Mouse (Mus musculus): ENCODE measurements around the gene Bmpr1a.
"Not testable (repeated sequence)": the region's sequence is repeated elsewhere in the genome, so short reads cannot be mapped to it uniquely, and the experiment has no call there.

Gene Bmpr1a

DNA sequence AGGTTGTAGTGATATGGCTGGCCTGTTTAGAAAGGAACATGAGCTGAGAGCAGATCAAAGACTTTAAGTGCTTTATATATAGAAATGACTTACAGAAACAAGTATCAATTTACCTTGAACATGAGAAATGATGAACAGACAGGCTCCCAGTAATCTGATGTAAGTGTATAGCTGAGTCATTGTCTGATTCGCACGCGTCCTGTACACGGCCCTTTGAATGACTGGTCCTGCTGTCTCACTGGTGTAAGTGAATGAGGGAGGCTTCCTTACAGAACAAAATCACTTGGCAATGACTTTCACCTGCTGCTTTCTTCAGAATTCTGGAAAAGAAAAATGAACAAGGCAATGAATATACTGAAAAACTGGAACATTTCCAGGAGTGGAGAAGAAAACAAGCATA, 55.5 kb downstream of the Bmpr1a start:
- no peak for DNase-seq

DNA sequence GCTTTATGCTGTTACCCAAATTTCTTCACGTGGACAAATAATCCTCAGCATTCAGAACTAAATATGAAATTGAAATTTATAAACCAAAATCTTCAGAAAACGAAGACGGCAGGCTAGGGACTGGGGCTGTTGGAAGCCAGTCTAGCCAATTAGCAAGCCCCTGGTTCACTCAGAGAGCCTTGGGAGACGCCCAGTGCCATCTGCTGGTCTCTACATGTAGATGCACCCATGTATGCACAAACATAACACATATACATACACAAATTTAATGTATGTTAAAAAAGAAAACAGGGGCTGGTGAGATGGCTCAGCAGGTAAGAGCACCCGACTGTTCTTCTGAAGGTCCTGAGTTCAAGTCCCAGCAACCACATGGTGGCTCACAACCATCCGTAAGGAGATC, 56.5 kb downstream of the Bmpr1a start:
- no peak for DNase-seq

DNA sequence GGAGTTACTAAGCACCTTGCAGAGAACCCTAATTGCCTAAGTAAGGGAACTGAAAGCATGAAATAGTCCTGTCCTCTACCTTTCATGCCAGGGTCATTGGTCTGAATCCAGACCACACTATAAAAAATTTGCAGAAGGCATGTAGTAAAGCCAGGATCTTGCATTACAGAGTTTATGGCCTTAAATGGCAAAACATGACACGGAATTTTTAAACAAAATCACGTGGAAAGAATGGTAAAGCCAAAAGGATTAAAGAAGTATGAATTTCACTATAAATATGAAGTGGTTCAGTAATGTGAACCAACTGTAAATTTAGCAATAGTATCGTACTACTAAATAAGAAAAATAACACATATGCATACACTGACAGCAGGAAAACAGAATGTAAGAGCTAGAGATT, 57.8 kb downstream of the Bmpr1a start:
- no peak for DNase-seq

DNA sequence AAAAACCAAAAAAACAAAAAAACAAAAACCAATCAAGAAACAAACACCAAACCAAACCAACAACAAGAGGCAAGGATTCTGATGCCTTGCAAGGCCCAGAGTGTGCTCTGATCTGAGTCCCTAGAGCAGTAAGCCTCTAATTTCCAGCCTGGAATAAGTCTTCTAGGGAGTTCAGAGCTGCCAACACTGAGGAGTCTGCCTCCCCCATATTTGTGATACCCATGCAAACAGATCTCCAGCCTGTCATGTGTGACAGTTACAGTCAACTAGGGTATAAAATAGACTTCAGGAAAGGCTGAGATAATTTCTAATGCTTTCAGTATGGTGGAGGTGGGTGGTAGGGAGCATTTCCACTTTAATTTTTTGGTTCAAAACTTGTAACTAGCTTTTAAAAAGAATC, 58.2 kb downstream of the Bmpr1a start:
- DNase-seq, result no peak

DNA sequence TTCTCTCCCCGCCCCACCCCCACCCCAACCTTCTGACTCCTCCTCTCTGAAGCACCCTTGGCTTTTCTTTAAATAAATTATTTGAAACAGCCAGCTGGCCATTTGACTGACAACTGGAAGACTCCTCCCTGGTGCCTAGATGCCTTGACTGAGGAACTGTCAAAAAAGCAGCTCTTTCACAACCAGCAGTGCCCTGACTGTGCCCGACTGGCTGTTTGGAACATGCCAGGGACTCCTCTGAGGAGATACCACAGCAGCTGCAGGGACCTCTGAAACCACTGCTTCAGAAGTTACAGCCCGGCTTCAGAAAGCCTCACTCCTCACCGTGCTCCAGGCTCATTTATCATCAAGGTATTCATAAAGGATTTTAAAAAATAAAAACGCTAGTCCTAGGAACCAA, 58.8 kb downstream of the Bmpr1a start:
- DNase-seq, result no peak

DNA sequence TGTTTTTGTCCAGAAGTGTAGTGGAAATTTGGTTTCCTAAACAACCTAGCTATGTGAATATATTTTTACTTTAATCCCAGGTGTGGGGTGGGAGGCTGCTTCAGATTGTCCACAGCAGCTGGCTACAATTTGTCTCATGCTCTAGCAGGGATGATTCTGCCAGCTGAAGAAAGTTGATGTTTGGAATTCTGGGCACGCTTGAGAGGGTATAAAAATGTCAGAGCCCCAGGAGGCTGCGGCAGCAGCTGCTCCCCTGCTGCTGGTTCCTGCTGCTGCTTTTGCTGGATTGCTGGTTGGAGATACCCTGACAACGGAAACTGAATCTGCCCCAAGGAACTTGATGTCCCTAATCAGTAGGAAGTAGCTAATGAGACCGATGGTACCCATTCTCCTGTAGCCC, 60.6 kb downstream of the Bmpr1a start:
- no peak for DNase-seq

DNA sequence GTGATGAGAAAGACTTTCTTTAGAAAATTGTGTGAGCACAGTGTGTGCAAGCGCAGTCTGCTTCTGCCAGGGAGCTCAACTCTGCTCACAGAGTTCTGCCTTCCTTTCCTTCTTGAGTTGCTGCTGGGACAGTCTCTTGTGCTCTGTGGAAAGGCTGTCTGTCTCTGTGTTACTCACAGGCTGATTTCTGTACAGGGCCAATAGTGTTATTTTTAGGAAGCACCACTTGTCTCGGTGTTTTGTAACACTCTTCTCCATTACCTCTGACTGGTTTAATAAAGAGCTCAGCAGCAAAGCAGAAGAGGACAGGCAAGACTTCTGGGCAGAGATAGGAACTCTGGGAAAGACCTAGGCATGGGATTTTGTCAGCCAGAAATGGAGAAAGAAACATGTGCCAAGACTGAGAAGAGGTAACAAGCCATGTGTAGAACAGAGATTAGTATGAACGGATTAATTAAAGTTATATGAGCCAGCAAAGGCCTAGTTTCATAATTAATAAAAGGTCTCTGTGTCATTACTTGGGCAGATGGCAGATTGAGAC, 62.5 kb downstream of the Bmpr1a start:
- no peak for DNase-seq

DNA sequence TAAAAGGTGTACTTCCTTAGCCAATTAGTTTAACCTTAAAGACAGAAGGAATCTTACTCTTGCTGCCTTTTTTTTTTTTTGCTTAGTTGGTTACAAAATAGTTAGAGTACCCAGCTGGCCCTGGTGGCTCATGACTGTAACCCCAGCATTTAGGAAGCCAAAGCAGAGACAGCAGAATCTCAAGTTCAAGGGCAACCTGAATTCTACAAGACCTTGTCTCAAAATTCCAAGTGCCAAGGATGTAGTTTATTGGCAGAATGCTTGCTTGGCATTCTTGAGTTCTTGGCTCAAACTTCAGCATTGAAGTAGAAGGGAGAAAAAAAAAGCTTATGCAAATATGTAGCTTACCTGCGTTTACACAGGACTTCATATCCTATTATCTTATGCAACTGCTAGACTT, 74.1 kb downstream of the Bmpr1a start:
- no peak for DNase-seq

DNA sequence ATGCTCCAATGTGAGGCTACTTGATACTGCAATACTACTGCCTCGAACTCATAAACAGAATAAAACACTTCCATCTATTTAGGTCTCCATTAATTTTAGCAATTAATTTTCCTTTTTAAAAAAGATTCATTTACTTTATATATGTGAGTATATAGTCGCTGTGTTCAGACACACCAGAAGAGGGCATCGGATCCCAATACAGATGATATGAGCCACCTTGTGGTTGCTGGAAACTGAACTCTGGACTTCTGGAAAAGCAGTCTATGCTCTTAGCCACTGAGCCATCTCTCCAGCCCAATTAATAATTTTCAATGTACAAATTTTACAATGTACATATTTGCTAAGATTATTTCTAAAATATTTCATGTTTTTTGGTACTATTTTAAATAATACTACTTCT, 74.9 kb downstream of the Bmpr1a start:
- no peak for DNase-seq

DNA sequence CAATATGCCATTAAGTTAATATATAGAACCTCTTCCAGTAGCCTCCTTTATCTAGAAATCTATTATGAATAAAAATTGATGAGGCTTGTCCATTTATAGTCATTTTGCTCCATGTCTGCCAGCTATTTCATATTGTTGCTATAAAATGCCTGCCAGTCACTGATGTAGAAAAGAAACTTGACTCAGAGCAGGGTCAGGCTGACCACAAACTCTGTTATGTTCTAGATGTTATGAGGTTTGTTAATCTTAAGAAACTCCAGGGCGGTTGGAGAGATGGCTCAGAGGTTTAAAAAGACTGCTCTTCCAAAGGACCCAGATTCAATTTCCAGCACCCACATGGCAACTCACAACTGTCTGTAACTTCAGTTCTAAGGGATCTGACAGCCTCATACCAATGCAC, 82.1 kb downstream of the Bmpr1a start:
- DNase-seq, result no peak

DNA sequence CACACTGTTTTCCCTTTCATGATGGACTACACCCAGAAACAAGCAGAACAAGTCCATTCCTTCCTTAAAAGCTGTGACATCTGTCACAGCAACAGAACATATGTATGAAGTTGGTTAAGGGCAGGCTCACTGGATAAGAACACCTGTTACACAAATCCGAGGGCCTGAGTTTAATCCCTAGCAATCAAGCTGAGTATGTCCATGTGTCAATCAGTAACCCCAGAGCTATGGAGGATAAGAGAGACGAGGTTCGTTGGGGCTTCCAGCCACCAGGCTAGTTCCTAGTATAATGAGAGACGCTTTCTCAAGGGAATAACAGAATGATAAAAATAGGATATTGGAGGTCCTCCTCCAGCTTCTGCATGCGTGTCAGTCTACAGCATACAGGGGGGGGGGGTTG, 85.6 kb downstream of the Bmpr1a start:
- DNase-seq, result no peak

DNA sequence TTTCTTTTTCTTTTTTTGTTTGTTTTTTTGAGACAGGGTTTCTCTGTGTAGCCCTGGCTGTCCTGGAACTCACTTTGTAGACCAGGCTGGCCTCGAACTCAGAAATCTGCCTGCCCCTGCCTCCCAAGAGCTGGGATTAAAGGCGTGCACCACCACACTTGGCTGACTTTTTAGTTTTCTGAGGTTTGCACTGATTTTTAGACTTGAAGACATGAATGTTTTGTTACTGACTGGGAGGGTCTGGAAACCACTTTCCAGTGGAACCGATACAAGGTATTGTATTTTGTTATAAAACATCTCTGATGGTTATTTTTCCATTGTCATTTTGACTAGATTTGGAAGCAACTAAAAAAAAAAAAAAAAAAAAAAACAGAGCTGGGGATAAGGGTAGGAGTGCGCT, 86.2 kb downstream of the Bmpr1a start:
- not testable (repeated sequence) for DNase-seq

DNA sequence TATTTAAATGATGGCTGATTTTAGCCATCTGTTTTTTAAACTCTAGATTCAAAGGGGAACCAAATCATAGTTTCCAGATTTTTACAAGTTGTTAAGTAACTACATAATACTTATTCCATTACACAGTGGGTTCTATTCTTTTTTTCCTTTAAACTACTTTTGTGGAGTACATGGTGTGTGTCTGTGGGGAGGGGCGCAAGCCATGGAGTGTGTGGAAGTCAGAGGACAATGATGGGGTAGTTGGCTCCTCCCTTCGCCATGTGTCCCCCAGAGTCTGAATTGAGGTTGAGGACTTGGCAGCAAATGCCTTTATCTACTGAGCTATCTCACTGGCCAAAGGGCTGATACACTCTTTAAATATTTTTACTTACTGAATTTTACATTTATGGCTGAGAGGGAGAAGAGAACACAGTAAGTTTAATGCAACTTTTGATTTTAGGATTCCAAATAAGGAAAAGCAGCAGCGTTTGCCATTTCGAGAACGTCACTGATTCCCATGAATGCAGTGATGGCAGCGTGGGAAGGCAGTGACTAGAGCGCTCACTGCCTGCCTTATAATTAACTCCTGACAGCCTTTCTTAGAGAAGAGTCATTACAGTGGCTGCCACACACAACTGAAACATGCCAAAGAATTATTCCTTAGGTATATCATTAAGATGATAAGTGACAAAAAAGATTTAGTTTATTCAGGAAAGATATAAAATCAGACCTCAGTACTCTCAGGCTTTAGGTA, 90.8 kb downstream of the Bmpr1a start:
- DNase-seq, result no peak

DNA sequence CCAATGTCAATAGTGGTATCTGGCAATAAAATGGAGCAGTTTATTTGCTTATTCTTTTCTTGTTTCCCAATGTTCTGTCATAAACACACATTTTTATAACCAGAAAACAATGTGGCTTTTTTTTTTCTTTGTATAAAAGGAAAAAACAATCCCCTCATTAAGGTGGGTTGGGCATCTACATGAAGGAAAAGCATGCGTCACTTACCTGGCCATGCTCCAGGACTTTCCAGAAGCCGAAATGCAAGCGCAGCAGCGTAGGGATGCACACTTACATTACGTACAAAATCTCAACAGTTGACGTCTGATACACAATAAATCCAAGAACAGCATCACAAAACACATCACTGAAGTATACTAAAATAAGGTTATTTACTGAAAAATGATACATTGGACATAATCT, 92.4 kb downstream of the Bmpr1a start:
- DNase-seq, result no peak

DNA sequence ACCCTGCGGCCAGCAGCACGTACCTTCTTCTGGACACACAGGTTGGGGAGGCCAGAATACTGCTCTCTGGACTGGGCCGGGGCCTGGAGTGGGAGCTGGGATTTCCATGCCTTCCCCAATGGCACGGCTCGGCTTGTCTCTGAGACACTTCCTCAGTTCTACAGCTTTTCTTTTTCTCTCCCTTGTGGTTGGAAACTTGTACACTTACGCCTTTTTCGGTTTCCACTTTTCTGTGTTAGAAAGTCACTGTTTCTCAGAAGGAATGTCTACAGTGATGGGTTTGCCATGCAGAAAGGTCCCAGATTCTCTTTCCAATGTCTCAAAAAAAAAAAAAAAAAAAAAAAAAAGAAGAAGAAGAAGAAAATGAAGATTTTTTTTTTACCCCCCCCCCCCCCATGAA, 99.7 kb downstream of the Bmpr1a start:
- no peak for DNase-seq

DNA sequence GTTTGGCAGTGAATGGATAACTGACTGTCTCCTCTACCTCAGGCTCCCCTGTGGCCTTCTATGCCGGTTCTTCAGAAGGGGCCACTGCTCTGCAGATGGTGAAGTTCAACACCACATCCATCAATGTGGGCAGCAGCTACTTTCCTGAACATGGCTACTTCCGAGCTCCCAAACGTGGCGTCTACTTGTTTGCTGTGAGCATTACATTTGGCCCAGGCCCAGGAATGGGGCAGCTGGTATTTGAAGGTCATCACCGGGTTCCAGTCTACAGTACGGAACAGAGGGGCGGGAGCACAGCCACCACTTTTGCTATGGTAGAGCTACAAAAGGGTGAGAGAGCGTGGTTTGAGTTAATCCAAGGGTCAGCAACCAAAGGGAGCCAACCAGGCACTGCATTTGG, 100.3 kb downstream of the Bmpr1a start:
- DNase-seq, result no peak

DNA sequence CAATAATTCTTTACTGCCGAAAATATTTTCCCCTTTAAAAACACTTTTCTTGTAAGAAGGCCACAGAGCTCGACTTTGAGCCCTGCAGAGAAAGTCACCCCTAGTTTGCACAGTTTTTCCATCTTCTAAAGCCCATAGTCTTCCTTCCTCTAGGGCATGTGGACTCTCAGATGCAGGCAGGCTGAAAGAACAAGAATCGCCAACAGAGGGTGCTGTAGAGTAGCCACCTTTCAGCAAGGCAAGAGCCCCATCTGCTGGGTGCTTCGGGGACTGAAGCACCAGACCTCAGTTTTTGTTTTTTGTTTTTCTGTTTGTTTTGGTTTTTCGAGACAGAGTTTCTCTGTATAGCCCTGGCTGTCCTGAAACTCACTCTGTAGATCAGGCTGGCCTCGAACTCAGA, 102.0 kb downstream of the Bmpr1a start:
- peak; percentile 86 for DNase-seq

DNA sequence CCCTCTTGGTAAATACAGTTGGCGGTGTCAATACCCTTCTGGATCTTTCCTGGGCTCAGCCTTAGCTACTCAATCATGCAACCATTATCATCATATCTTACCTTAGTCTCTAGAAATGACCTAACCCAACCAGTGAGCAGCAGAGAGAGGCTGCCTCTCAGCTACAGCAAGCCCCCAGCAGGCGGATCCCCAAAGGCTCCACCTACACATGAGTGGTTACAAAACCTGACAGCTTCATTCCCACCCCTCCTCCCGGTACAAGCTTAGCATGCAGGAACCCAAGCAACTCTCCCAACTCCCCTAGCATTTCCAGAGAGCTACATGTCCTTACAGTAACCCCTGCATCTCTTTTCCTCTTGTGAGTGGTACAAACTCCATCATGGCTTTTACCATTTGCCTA, 103.1 kb downstream of the Bmpr1a start:
- DNase-seq, result no peak

DNA sequence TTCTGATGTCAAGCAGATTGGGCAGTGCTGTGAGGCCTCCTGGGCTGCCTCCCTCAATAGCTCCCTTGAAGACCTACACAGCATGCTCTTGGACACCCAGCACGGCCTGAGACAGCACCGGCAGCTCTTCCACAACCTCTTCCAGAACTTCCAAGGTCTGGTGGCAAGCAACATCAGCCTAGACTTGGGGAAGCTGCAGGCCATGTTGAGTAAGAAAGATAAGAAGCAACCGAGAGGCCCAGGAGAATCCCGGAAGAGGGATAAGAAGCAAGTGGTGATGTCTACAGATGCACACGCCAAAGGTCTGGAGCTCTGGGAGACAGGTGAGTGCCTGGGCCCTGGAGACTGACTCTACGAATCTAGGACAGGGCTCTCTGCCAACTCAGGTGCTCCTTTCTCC, 103.8 kb downstream of the Bmpr1a start:
- no peak for DNase-seq

DNA sequence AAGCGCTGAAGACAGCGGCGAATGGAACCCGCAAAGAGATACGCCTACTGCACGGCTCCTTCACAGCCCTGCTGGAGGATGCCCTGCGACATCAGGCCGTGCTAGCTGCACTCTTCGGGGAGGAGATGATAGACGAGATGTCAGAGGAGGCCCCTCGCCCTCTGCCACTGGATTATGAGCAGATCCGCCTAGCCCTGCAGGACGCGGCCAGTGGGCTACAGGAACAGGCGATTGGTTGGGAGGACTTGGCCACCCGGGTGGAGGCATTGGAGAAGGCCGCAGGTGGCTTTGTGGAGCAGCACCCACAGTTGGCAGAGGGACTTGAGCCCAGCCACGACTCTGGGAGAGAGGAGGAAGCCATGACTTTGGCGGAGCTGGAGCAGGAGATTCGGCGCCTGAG, 104.2 kb downstream of the Bmpr1a start:
- DNase-seq, result no peak

DNA sequence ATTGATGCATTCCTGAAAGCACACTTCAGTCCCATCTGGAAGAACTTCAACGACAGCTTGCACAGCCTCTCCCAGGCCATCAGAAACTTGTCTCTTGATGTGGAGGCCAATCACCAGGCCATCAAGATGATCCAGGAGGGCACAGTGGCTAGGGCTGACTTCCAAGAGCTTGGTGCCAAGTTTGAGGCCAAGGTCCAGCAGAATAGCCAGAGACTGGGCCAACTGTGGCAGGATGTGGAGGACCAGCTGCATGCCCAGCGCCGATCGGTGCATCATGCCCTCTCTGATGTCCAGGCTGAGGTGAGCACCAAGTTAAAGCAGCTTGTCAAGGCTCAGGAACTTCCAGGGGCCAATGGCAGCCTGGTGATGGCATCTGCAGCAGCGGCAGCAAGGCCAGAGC, 105.3 kb downstream of the Bmpr1a start:
- DNase-seq, result peak; percentile 43

DNA sequence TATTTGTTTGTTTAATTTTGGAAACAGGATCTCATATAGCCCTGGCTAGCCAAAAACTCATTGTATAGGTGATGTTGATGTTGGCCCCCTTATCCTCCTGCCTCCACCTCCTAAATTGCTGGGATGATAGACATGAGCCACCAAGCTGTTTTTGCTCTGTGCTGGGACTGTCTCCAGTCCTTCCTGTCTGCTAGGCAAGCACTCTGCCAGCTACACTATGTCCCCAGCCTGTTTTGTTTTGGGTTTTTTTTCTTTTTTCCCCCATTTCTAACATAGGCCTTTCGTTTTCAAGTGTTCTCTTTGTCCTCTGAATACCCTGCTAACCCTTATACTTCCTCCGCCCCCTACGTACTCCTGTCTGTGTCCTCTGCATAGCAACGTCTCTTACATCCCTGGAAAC, 109.8 kb downstream of the Bmpr1a start:
- no peak for DNase-seq

DNA sequence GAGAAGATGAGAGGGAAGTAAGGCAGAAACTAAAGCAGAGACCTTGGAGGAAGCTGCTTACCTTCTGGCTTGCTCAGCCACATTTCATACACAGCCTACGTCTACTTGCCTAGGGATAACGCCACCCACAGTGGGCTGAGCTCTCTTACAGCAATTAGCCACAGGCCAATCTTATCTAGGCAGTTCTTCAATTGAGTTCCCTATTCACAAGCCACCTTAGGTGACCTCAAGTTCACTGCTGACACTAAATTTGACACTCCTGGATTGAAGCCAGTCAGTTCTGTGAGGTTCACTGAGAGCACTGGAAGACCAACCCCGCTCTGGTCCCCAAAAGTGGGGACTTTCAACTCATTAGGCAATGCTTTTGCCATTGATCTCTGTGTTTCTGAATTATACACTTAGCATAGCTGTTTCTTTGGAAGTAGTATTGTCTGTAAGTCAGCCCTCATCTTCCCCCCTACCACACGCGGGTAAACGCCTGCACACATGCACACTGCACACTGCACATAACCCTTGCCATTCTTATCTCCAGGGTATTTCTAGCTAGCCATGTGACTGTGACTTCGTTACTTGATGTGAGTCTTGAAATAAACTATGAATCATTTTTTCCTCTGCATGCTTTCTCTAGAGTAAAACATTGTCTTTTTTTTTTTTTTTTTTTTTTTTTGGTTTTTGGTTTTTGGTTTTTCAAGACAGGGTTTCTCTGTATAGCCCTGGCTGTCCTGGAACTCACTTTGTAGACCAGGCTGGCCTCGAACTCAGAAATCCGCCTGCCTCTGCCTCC, 120.0 kb downstream of the Bmpr1a start:
- no peak for DNase-seq

DNA sequence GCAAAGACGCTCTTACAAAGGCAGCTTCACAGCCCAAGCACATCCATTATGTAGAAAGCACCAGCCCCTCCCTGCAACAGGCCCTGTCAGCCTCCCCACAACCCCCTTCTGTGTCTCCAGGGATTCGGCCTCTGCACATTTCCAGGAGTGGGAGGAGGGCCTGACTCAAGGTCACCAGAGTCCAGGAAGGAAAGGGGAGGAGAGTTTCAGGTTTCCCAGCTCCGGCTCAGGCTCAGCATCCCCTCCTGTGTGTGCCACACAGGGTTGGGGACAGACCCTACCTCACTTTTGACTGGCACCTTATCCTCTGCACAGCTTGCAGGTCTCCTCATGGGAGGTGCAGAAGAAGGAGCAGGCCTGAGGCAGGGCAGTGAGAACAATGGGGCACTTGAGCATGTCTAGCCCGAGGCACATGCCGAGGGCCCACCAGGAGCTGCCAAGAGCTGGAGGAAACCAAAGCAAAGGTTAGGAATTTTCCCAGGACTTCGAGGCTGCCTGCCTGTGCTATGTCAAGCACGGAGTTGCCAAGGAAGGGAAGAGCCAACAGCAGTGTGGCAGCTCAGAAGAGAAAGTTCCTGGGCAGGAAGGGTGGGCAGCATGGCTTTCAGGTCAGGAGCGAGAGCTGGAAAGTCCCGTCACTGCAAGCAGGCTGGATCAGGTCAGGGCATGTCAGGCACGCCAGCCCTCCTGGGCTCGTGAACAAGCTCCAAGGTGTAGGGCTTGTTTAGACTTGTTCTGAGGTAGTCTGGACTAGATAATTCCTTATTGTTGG, 124.4 kb downstream of the Bmpr1a start:
- DNase-seq, result peak; percentile 57

All from kidney, adult 18-20 months (tissue).